Mouse (Mus musculus) kidney, adult 2 months (tissue): ENCODE data around the gene Ptp4a2.

Experiments
- CTCF ChIP-seq: fragments of 200-500 bp; conservative IDR thresholded peaks from 2 replicates; pipeline ENCODE4 v1.5.1; 2011; ENCODE audit warnings: low read depth, mild to moderate bottlenecking, control low read depth, low read length, moderate library complexity, mixed read lengths; ENCODE audit not compliant: insufficient read depth, insufficient read length
- POLR2A ChIP-seq: fragments of 200-500 bp; IDR thresholded peaks from one replicate; pipeline ENCODE4 v1.6.1; 2011; ENCODE audit warnings: low read depth, low read length, control low read depth

DNA sequence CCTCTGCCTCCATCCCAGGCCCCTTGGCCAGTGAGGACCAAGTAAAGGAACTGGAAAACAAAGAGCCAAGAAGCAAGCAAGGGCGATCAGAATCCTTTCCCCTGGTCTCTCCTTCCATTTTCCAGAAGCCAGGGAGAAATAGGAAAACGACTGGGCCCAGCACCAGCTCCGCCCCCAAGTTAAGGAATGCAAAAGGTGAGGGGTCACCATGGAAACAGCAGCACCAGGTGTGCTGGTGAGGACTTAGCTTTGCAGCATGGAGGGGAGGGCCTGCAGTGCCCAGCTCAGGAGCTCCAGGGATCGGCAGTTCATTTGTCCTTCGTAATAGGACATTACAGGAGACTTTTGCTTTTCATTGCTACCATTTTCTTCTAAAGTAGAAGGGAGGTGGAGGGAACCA is 13.0 kb upstream of the Ptp4a2 start:
- TF ChIP-seq CTCF (no peak), POLR2A (no peak)
